Mouse (Mus musculus) CH12.LX (cell line): ENCODE results near the gene Bckdha. TPM values are rescaled to one million over a fixed set of nuclear protein-coding genes. Genes with fewer than 3 reads are reported as not detected.

ENCODE experiments used
- DNase-seq: peaks from one replicate; pipeline ENCODE4 v3.0.0-alpha.2; 2013; ENCODE audit errors: extremely low read depth
- H3K27ac ChIP-seq: 2 replicates; pipeline ENCODE4 v1.5.1; 2012; ENCODE audit warnings: low read depth, mild to moderate bottlenecking, control low read depth, moderate library complexity; ENCODE audit not compliant: insufficient read depth
- H3K27me3 ChIP-seq: replicated peaks from 2 replicates; pipeline ENCODE3; 2012; ENCODE audit warnings: inconsistent platforms
- H3K36me3 ChIP-seq, 2 experiments: replicated peaks in 1 of 2; 2 replicates each; pipeline versions ENCODE3 to v1.6.1; 2012; ENCODE audit warnings: inconsistent platforms in 1 of 2, low read length in 1 of 2, mild to moderate bottlenecking in 1 of 2, mixed read lengths in 1 of 2, moderate library complexity in 1 of 2; ENCODE audit not compliant: control insufficient read depth in 1 of 2, insufficient read depth in 1 of 2
- H3K4me1 ChIP-seq, 2 experiments: 2 replicates each; pipeline ENCODE4 v1.6.1; 2012; ENCODE audit warnings: inconsistent platforms in 1 of 2, moderate library complexity in 1 of 2; ENCODE audit not compliant: insufficient read depth in 2 of 2, control insufficient read depth in 1 of 2
- H3K4me2 ChIP-seq: 2 replicates; pipeline ENCODE4 v1.6.1; 2012; ENCODE audit warnings: low read depth, mild to moderate bottlenecking, control low read depth; ENCODE audit not compliant: poor library complexity, insufficient read depth, severe bottlenecking
- H3K4me3 ChIP-seq, 3 experiments: fragments of 150-350 bp in 1 of 3; sonication (generic) in 1 of 3; replicated peaks in 1 of 3; 2 replicates each; pipeline versions ENCODE3 to v1.5.1; 2011 to 2012; ENCODE audit warnings: low read depth in 2 of 3, low read length in 2 of 3, mild to moderate bottlenecking in 2 of 3, moderate library complexity in 2 of 3, control low read depth in 1 of 3, improper control_type of control experiment in 1 of 3, inconsistent platforms in 1 of 3, mixed read lengths in 1 of 3; ENCODE audit not compliant: poor library complexity in 1 of 3
- H3K79me2 ChIP-seq: replicated peaks from 2 replicates; pipeline ENCODE4 v1.6.1; 2012; ENCODE audit warnings: mild to moderate bottlenecking, moderate library complexity; ENCODE audit not compliant: control insufficient read depth, poor library complexity, insufficient read depth, severe bottlenecking; ENCODE audit errors: extremely low read depth
- H3K9ac ChIP-seq: 2 replicates; pipeline ENCODE4 v1.6.1; 2012; ENCODE audit warnings: low read depth, mild to moderate bottlenecking, control low read depth, moderate library complexity; ENCODE audit not compliant: insufficient read depth
- H3K9me3 ChIP-seq: replicated peaks from 2 replicates; pipeline ENCODE3; 2012; ENCODE audit warnings: low read length, inconsistent platforms, mixed read lengths
- BHLHE40 ChIP-seq: IDR thresholded peaks from 2 replicates; pipeline ENCODE4 v1.6.1; 2011; ENCODE audit warnings: mild to moderate bottlenecking, low read depth, low read length, improper control_type of control experiment
- CHD2 ChIP-seq: IDR thresholded peaks from 2 replicates; pipeline ENCODE4 v1.6.1; 2011; ENCODE audit warnings: low read length, improper control_type of control experiment
- E2F4 ChIP-seq: IDR thresholded peaks from 2 replicates; pipeline ENCODE4 v1.6.1; 2011; ENCODE audit warnings: low read depth, low read length, improper control_type of control experiment; ENCODE audit not compliant: insufficient replicate concordance
- ELF1 ChIP-seq: IDR thresholded peaks from 2 replicates; pipeline ENCODE4 v1.6.1; 2014; ENCODE audit warnings: low read depth, mild to moderate bottlenecking, inconsistent platforms, low read length, improper control_type of control experiment
- IRF4 ChIP-seq: IDR thresholded peaks from 2 replicates; pipeline ENCODE4 v1.6.1; 2014; ENCODE audit warnings: low read depth, mild to moderate bottlenecking, inconsistent platforms, low read length, improper control_type of control experiment
- JUN ChIP-seq: IDR thresholded peaks from 2 replicates; pipeline ENCODE4 v1.6.1; 2011; ENCODE audit warnings: low read depth, mild to moderate bottlenecking, low read length, improper control_type of control experiment, moderate library complexity; ENCODE audit not compliant: insufficient read depth
- JUND ChIP-seq: conservative IDR thresholded peaks from 2 replicates; pipeline ENCODE4 v1.6.1; 2011; ENCODE audit warnings: low read depth, low read length, improper control_type of control experiment
- KAT2A ChIP-seq: IDR thresholded peaks from 2 replicates; pipeline ENCODE4 v1.6.1; 2012; ENCODE audit warnings: low read length, improper control_type of control experiment, inconsistent platforms; ENCODE audit not compliant: insufficient replicate concordance
- MXI1 ChIP-seq: IDR thresholded peaks from 2 replicates; pipeline ENCODE4 v1.6.1; 2011; ENCODE audit warnings: mild to moderate bottlenecking, low read depth, low read length, improper control_type of control experiment
- NELFE ChIP-seq: IDR thresholded peaks from 2 replicates; pipeline ENCODE4 v1.6.1; 2011; ENCODE audit warnings: low read depth, low read length, improper control_type of control experiment
- NRF1 ChIP-seq: IDR thresholded peaks from 2 replicates; pipeline ENCODE4 v1.6.1; 2014; ENCODE audit warnings: low read depth, mild to moderate bottlenecking, inconsistent platforms, low read length, improper control_type of control experiment, moderate library complexity
- POLR2A ChIP-seq: IDR thresholded peaks from 2 replicates; pipeline ENCODE4 v1.6.1; 2011; ENCODE audit warnings: low read depth, mild to moderate bottlenecking, improper control_type of control experiment, low read length
- POLR2AphosphoS2 ChIP-seq: IDR thresholded peaks from 2 replicates; pipeline ENCODE4 v1.6.1; 2011; ENCODE audit warnings: low read depth, low read length, improper control_type of control experiment
- RAD21 ChIP-seq: IDR thresholded peaks from 2 replicates; pipeline ENCODE4 v1.6.1; 2011; ENCODE audit warnings: low read depth, mild to moderate bottlenecking, low read length, improper control_type of control experiment, moderate library complexity
- SIN3A ChIP-seq: IDR thresholded peaks from 2 replicates; pipeline ENCODE4 v1.6.1; 2012; ENCODE audit warnings: low read length, improper control_type of control experiment, inconsistent platforms
- SMC3 ChIP-seq: IDR thresholded peaks from 2 replicates; pipeline ENCODE4 v1.6.1; 2011; ENCODE audit warnings: low read depth, low read length, improper control_type of control experiment
- TBP ChIP-seq: conservative IDR thresholded peaks from 2 replicates; pipeline ENCODE4 v1.6.1; 2011; ENCODE audit warnings: low read depth, low read length, improper control_type of control experiment
- USF1 ChIP-seq: IDR thresholded peaks from 2 replicates; pipeline ENCODE4 v1.6.1; 2014; ENCODE audit warnings: low read depth, mild to moderate bottlenecking, inconsistent platforms, low read length, improper control_type of control experiment
- USF2 ChIP-seq: conservative IDR thresholded peaks from 2 replicates; pipeline ENCODE4 v1.6.1; 2011; ENCODE audit warnings: low read depth, low read length, improper control_type of control experiment
- ZC3H11A ChIP-seq: IDR thresholded peaks from 2 replicates; pipeline ENCODE4 v1.6.1; 2012; ENCODE audit warnings: low read depth, mild to moderate bottlenecking, inconsistent platforms, low read length, improper control_type of control experiment
- ZMIZ1 ChIP-seq: IDR thresholded peaks from 2 replicates; pipeline ENCODE4 v1.6.1; 2012; ENCODE audit warnings: low read depth, mild to moderate bottlenecking, inconsistent platforms, low read length, improper control_type of control experiment
- dilution Hi-C: fragments of 300-500 bp; cut with MboI; formaldehyde crosslinking; loops from 2 replicates; pipeline ENCODE4 v1.14.3; 2020; ENCODE audit warnings: low sequenced_read_pairs; ENCODE audit not compliant: extremely low pct_unique_long_range_greater_than_20kb, extremely low pct_ligation_motif_present
- in situ Hi-C: fragments of 300-500 bp; cut with MboI; formaldehyde crosslinking; loops from 3 replicates; pipeline ENCODE4 v1.14.3; 2019; ENCODE audit warnings: low sequenced_read_pairs, low pct_ligation_motif_present, low pct_unique_long_range_greater_than_20kb, mixed read lengths
- polyA plus RNA-seq: library from polyadenylated mRNA; unstranded; fragments of >175 nt; gene quantifications from 2 replicates; pipeline ENCODE4 v1.2.1, GENCODE M21; 2012; ENCODE audit warnings: low read depth; ENCODE audit not compliant: insufficient read length
- total RNA-seq, 2 experiments: library from RNA; depleted of rRNA; stranded (reverse); fragments of 300-350 nt in 1 of 2; fragments of >200 nt in 1 of 2; gene quantifications; 2 replicates each; pipeline ENCODE4 v1.2.3; 2012 to 2014

The Bckdha gene
- total and polyA plus RNA-seq, 3 experiments: 17.2 to 21.4 (median 19.9) TPM

DNA sequence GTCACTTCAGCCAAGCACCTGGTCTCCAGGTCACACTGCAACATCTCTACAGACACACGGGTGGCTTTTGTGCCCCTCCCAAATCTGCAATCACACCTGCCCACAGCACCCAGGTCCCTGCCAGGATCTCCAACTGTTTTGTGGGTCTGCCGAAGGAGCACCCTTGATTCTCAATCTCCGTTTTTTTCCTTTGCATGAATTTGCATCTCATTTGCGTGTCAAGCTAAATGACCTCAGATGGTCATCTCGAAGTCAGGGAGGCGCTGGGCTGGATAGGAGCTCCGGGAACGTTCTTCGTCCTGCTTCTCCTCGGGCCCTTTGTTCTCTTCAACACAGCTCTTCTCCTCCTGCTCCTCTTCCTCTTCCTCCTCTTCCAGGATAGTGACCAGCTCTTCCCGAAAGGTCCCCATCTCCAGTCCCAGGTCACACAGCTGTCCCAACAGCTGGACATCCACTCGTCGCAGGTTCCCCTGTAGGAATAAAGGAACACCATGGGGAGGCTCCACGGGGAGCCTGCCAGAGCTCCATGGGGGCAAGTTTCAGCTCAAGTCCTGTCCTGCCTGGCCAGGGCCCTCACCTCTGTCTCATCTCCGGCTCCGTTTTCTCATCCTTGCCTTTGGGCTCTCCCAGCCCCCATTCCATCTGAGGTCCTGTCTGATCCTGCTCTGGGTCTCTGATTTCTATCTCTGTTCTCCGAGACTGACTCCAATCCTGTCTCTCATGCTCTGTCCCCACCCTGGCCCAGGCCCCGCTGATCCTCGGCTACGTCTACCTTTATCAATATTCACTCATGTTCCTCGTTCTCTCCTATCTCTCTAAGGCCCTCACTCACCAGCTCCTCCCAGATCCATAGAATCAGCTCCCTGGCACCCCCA, 43.7 kb downstream of the Bckdha start:
- no peak overlapping the region for H3K9ac ChIP-seq
- no peak overlapping the region for H3K4me3 ChIP-seq
- H3K4me2 ChIP-seq: no peak overlapping the region
- peaks cover 2 to 11% of the 10 kb centered on the region in 2 experiments for H3K4me1 ChIP-seq
- H3K79me2 ChIP-seq: no peaks in the 10 kb centered on the region
- no peak for DNase-seq
- in situ Hi-C loops (no loop called here), dilution Hi-C loops (no loop called here)
- no peak overlapping the region for H3K27ac ChIP-seq
- H3K36me3 ChIP-seq: no peaks in the 10 kb centered on the region
- no peaks in the 10 kb centered on the region for H3K9me3 ChIP-seq
- TF ChIP-seq JUND: no peak
- peaks cover 7% of the 10 kb centered on the region for H3K27me3 ChIP-seq

DNA sequence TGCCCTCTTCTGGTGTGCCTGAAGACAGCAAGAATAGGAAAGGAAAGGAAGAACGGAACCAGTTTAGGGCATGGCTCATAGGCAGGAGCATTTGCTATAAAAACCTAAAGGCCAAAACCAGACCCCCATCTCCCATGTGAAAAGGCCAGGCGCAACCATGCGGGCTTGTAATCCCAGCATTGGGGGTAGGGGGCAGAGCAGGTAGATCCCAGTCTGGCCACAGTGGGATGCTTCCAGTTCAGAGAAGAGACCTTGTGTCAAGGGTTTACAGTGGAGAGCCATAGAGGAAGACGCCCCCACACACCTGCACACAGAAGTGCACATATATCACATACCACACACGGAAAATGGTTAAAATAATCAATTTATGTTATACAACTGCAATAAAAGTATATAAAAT, 44.7 kb downstream of the Bckdha start:
- Histone ChIP-seq H3K27me3 (peaks cover 7% of the 10 kb centered on the region), H3K4me3 (no peak overlapping the region), H3K9me3 (no peaks in the 10 kb centered on the region), H3K79me2 (no peaks in the 10 kb centered on the region), H3K4me1 (peaks cover 0 to 8% of the 10 kb centered on the region in 2 experiments; a peak in 1 of 4 replicates), H3K4me2 (no peak overlapping the region), H3K36me3 (no peaks in the 10 kb centered on the region), H3K9ac (no peak overlapping the region), H3K27ac (no peak overlapping the region)
- in situ Hi-C loops: no loop called here
- no peak for DNase-seq
- dilution Hi-C loops: no loop called here
- TF ChIP-seq POLR2A (no peak), SIN3A (no peak), IRF4 (no peak), RAD21 (no peak), MXI1 (no peak), KAT2A (no peak), ZC3H11A (no peak), SMC3 (no peak), E2F4 (no peak), CHD2 (no peak), ZMIZ1 (no peak), USF2 (no peak)

DNA sequence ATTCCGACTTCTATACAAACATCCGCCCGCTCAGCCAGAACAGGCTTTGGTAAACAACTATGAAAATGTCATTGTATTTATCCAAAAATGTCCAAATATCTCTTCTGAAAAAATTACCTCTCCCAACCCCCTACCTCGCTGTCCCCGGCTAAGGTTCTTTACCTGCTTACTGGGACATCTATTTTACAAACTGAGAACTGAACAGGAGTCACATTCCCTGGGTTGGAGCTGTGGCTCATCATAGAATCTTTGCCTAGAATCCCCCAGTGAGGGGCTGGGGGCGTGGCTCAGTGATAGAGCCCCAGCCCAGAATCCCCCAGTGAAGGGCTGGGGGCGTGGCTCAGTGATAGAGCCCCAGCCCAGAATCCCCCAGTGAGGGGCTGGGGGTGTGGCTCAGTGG, 47.3 kb downstream of the Bckdha start:
- dilution Hi-C loops: no loop called here
- TF ChIP-seq USF1 (no peak), BHLHE40 (no peak), ELF1 (no peak), CHD2 (no peak), POLR2AphosphoS2 (no peak), POLR2A (no peak), TBP (no peak), NELFE (no peak), IRF4 (no peak), NRF1 (no peak), ZMIZ1 (no peak), JUN (no peak)
- H3K4me3 ChIP-seq: no peak overlapping the region
- DNase-seq: no peak
- peaks cover 0 to 13% of the 10 kb centered on the region in 2 experiments; a peak in 3 of 4 replicates for H3K4me1 ChIP-seq
- H3K9ac ChIP-seq: no peak overlapping the region
- peaks cover 3% of the 10 kb centered on the region for H3K27me3 ChIP-seq
- no peaks in the 10 kb centered on the region for H3K79me2 ChIP-seq
- no peaks in the 10 kb centered on the region for H3K9me3 ChIP-seq
- H3K27ac ChIP-seq: no peak overlapping the region
- in situ Hi-C loops: no loop called here
- H3K4me2 ChIP-seq: no peak overlapping the region
- no peaks in the 10 kb centered on the region for H3K36me3 ChIP-seq
